Mouse (Mus musculus): ENCODE data around the gene Zfp668. TPM values are rescaled to one million over a fixed set of nuclear protein-coding genes. Genes with fewer than 3 reads are reported as not detected.

Zfp668 gene
- total RNA-seq, 2 experiments from 2014 or later, result 5.4 to 9.5 TPM

Other genes with a start within 250 kb of the Zfp668 start
- 10 to 100 TPM; 77.0 to 81.8 TPM for gene Bcl7c, start 167.9 kb downstream of the Zfp668 start, total RNA-seq (2021)
- gene Ctf1, start 164.1 kb downstream of the Zfp668 start, total RNA-seq (2021), result 1 to 10 TPM; 6.3 to 6.8 TPM
- gene Ctf2, start 144.7 kb downstream of the Zfp668 start, total RNA-seq (2021), result not detected
- 10 to 100 TPM; 12.3 to 18.5 TPM for gene Fbxl19, start 132.3 kb downstream of the Zfp668 start, total RNA-seq (2021)
- 10 to 100 TPM; 31.5 to 32.0 TPM for gene Orai3, start 107.0 kb downstream of the Zfp668 start, total RNA-seq (2021)
- gene Setd1a, start 100.2 kb downstream of the Zfp668 start, total RNA-seq (2021), result 10 to 100 TPM; 35.9 to 46.6 TPM
- 1 to 10 TPM; 4.7 to 5.6 TPM for gene Gm49388, start 91.2 kb downstream of the Zfp668 start, total RNA-seq (2021)
- 10 to 100 TPM; 57.1 to 73.1 TPM for gene Hsd3b7, start 76.2 kb downstream of the Zfp668 start, total RNA-seq (2021)
- 10 to 100 TPM; 67.8 to 94.9 TPM for gene Stx4a, start 52.5 kb downstream of the Zfp668 start, total RNA-seq (2021)
- 1 to 10 TPM; 6.9 to 9.4 TPM for gene Stx1b, start 52.3 kb downstream of the Zfp668 start, total RNA-seq (2021)
- gene Zfp646, start 607 bp downstream of the Zfp668 start, total RNA-seq (2021), result 10 to 100 TPM; 29.8 to 35.6 TPM
- gene Prss53, start 14.1 kb upstream of the Zfp668 start, total RNA-seq (2021), result 1 to 10 TPM in 1 of 2 experiments, under 1 TPM in 1; 0.72 to 1.2 TPM
- not detected for gene Gm21974, start 18.6 kb upstream of the Zfp668 start, total RNA-seq (2021)
- 100 to 1,000 TPM in 1 of 2 experiments, 10 to 100 TPM in 1; 84.3 to 112 TPM for gene Vkorc1, start 18.8 kb upstream of the Zfp668 start, total RNA-seq (2021)
- gene Bckdk, start 27.3 kb upstream of the Zfp668 start, total RNA-seq (2021), result 100 to 1,000 TPM; 124 to 135 TPM
- gene Kat8, start 35.7 kb upstream of the Zfp668 start, total RNA-seq (2021), result 10 to 100 TPM; 22.5 to 24.7 TPM
- gene Prss8, start 53.3 kb upstream of the Zfp668 start, total RNA-seq (2021), result under 1 TPM; 0.45 to 0.96 TPM
- 10 to 100 TPM; 11.5 to 12.4 TPM for gene Prss36, start 69.9 kb upstream of the Zfp668 start, total RNA-seq (2021)
- 100 to 1,000 TPM; 261 to 396 TPM for gene Fus, start 90.6 kb upstream of the Zfp668 start, total RNA-seq (2021)
- gene Pycard, start 117.0 kb upstream of the Zfp668 start, total RNA-seq (2021), result 1 to 10 TPM; 5.6 to 8.0 TPM
- 10 to 100 TPM in 1 of 2 experiments, 1 to 10 TPM in 1; 5.2 to 24.5 TPM for gene Trim72, start 127.1 kb upstream of the Zfp668 start, total RNA-seq (2021)
- gene Itgam, start 185.8 kb upstream of the Zfp668 start, total RNA-seq (2021), result 1 to 10 TPM; 5.4 to 5.9 TPM
- gene Gm49368, start 185.9 kb upstream of the Zfp668 start, total RNA-seq (2021), result under 1 TPM in 1 of 2 experiments, not detected in 1; 0.09 TPM

Data from adrenal gland, postnatal 10 days (tissue).